Mouse (Mus musculus): Measurements from ENCODE around the gene Dapk2.

DNA sequence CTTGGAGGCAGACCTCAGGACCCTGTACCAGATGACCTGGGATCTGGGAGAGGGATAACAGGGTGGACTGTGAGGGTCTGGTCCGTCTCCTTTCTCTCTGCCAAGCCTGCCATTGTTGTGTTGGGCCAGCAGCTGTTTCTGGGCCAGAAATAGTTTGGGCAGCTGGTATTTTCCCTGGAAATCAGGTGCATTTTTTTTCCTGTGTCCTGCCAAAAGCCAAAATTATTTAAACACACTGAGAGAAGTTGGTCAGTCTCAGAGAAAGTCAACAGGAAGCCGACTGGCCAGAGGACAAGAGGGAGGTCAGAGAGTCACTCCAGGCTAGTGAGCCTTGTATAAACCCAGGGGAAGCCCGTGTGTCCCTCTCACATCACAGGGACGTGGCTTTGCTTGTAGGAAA is 87.7 kb downstream of the Dapk2 start:
- TF ChIP-seq POLR2AphosphoS5 (IDR thresholded peaks at IDR 0.05; ENCODE audit: insufficient replicate concordance, low read depth, low read length) (no peak), GATA1 (IDR thresholded peaks at IDR 0.05; ENCODE audit: borderline replicate concordance, low read length) (no peak)

Data from G1E (cell line).